Comparison of ENCODE assay signal across 12 mouse cellular contexts in the genomic region with DNA sequence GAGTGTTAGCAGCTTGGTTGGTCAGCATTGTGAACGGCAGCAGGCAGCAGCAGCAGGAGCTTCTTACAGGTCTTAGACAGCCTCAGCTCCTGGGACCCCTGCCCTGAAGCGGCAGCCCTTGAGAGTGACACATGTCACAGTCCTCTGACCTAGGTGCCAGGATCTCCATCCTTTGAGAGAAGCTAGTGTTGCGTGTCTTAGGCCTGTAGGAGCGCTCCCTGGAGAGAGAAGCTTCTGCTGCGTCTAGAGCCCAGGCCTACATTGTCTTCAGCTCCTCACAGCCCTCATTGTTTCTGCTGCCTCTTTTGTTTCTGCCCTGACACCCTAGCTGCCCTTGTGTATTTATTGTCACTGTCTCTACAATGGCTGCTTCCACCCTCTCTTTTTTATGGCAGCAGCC. TPM values are rescaled to one million over a fixed set of nuclear protein-coding genes. Genes with fewer than 3 reads are reported as not detected.
DNase-seq lines count a peak whose midpoint lies in the region; ATAC-seq lines count a peak whose summit lies in the region.
"Had no signal": no experiment of that assay in that cellular context is flagged by ENCODE, and none has a peak within 500 bp of the region (broad histone marks: within the 10 kb centered on the region; RNA-seq: fewer than 3 reads in every experiment).

No protein-coding gene starts in this region.

- peak overlapping the region; percentile 40; the same call in 1 of the 2 replicates for H3K27ac ChIP-seq in embryonic facial prominence, embryonic 10.5 days (replicated peaks)
- H3K27ac ChIP-seq in hindbrain, embryonic 12.5 days: peak overlapping the region; percentile 69
- H3K27ac ChIP-seq in midbrain, embryonic 16.5 days (ENCODE audit: low read length): peak overlapping the region; percentile 9; the same call in 1 of the 2 replicates
- H3K27ac ChIP-seq: kidney, embryonic 15.5 days had no signal

- ATAC-seq in hindbrain, embryonic 12.5 days (ENCODE audit: low FRiP score): peak; percentile 63; the same call in 1 of the 2 replicates
- no peak for ATAC-seq in midbrain, embryonic 16.5 days

- peaks cover 41% of the 10 kb centered on the region for H3K4me1 ChIP-seq in embryonic facial prominence, embryonic 10.5 days
- peaks cover 33% of the 10 kb centered on the region for H3K4me1 ChIP-seq in hindbrain, embryonic 12.5 days
- H3K4me1 ChIP-seq in midbrain, embryonic 16.5 days (ENCODE audit: control insufficient read depth, insufficient read depth, low read length): peaks cover 21% of the 10 kb centered on the region

- peak; percentile 13 for DNase-seq in ZHBTc4 (ENCODE audit: low read depth, low spot score)
- no peak for DNase-seq in embryonic facial prominence, embryonic 10.5 days (ENCODE audit: low spot score)
- no peak for DNase-seq in spleen, postnatal 14 days (ENCODE audit: low spot score in 2 of 2)
- DNase-seq in cerebellum, postnatal 10 days: no peak
- DNase-seq in heart, postnatal 25 days (ENCODE audit: low spot score): no peak
- no peak for DNase-seq in T-cell, adult 2 months (ENCODE audit: low spot score)
- DNase-seq: gastrocnemius, postnatal 14 days; heart, postnatal 14 days; lung, adult 2 months had no signal

- H3K36me3 ChIP-seq in embryonic facial prominence, embryonic 10.5 days (replicated peaks): peaks cover 5% of the 10 kb centered on the region; the same call in 1 of the 2 replicates
- no peaks in the 10 kb centered on the region for H3K36me3 ChIP-seq in hindbrain, embryonic 12.5 days
- no peaks in the 10 kb centered on the region for H3K36me3 ChIP-seq in midbrain, embryonic 16.5 days (ENCODE audit: control insufficient read depth, insufficient read depth, low read length)
- H3K36me3 ChIP-seq: kidney, embryonic 15.5 days had no signal

- WGBS in embryonic facial prominence, embryonic 10.5 days: 31% methylated on average over 5 of the region's 5 CpGs
- WGBS in hindbrain, embryonic 12.5 days: 27% methylated on average over 5 of the region's 5 CpGs
- WGBS in midbrain, embryonic 16.5 days: 19% methylated on average over 5 of the region's 5 CpGs

- no peak overlapping the region for H3K9ac ChIP-seq in hindbrain, embryonic 12.5 days
- H3K9ac ChIP-seq in midbrain, embryonic 16.5 days (ENCODE audit: low read depth, low read length): no peak overlapping the region
- H3K9ac ChIP-seq: kidney, embryonic 15.5 days had no signal

- H3K4me3 ChIP-seq in embryonic facial prominence, embryonic 10.5 days: no peak overlapping the region
- no peak overlapping the region for H3K4me3 ChIP-seq in hindbrain, embryonic 12.5 days
- H3K4me3 ChIP-seq in midbrain, embryonic 16.5 days (ENCODE audit: low read depth, low read length): no peak overlapping the region
- H3K4me3 ChIP-seq: kidney, embryonic 15.5 days had no signal

- intact Hi-C loops in heart, postnatal 25 days (cut with DNase I): no loop called here

- H3K27me3 ChIP-seq in embryonic facial prominence, embryonic 10.5 days (replicated peaks; ENCODE audit: low read depth, poor library complexity, severe bottlenecking): no peaks in the 10 kb centered on the region
- H3K27me3 ChIP-seq in hindbrain, embryonic 12.5 days: no peaks in the 10 kb centered on the region
- no peaks in the 10 kb centered on the region for H3K27me3 ChIP-seq in midbrain, embryonic 16.5 days (ENCODE audit: control insufficient read depth, insufficient read depth, low read depth, low read length)
- H3K27me3 ChIP-seq: kidney, embryonic 15.5 days had no signal

- H3K9me3 ChIP-seq in embryonic facial prominence, embryonic 10.5 days: no peaks in the 10 kb centered on the region
- no peaks in the 10 kb centered on the region for H3K9me3 ChIP-seq in hindbrain, embryonic 12.5 days (replicated peaks)
- H3K9me3 ChIP-seq in midbrain, embryonic 16.5 days (replicated peaks; ENCODE audit: control insufficient read depth, low read length, poor library complexity, severe bottlenecking): no peaks in the 10 kb centered on the region
- H3K9me3 ChIP-seq: kidney, embryonic 15.5 days had no signal

- no peak overlapping the region for H3K4me2 ChIP-seq in hindbrain, embryonic 12.5 days (replicated peaks)
- H3K4me2 ChIP-seq in midbrain, embryonic 16.5 days (ENCODE audit: low read length): no peak overlapping the region
- H3K4me2 ChIP-seq: kidney, embryonic 15.5 days had no signal

RNA-seq across cellular contexts. Expression of gene Tent4b, which starts 26.3 kb away (rescaled TPM):
- polyA plus RNA-seq in embryonic facial prominence, embryonic 10.5 days (2016; fragmentation: Nextera tagmentation; extraction: Ambion mirVana): 9.9 and 11.6 TPM in 2 replicates
- 12.7 and 14.6 TPM in 2 replicates for polyA plus RNA-seq in hindbrain, embryonic 12.5 days (2016; fragmentation: Nextera tagmentation; extraction: Ambion mirVana)
- polyA plus RNA-seq in midbrain, embryonic 16.5 days (2015; fragmentation: Nextera tagmentation; extraction: Ambion mirVana): 9.7 and 11.0 TPM in 2 replicates
- total RNA-seq in heart, postnatal 25 days (2021): 10 to 100 TPM; 15.6 to 17.8 TPM

RNA-seq across cellular contexts. Expression of gene Adcy7, which starts 46.8 kb away (rescaled TPM):
- polyA plus RNA-seq in embryonic facial prominence, embryonic 10.5 days (2016; fragmentation: Nextera tagmentation; extraction: Ambion mirVana): 2.4 and 2.6 TPM in 2 replicates
- polyA plus RNA-seq in hindbrain, embryonic 12.5 days (2016; fragmentation: Nextera tagmentation; extraction: Ambion mirVana): 2.6 and 2.9 TPM in 2 replicates
- polyA plus RNA-seq in midbrain, embryonic 16.5 days (2015; fragmentation: Nextera tagmentation; extraction: Ambion mirVana): 4.2 and 6.6 TPM in 2 replicates
- 1 to 10 TPM; 7.0 to 8.8 TPM for total RNA-seq in heart, postnatal 25 days (2021)

Comparison
In these comparisons a context has a peak if more than half of its experiments do, and no peak if none do; other contexts are left out.
1. H3K27ac ChIP-seq: peak in every context shown above with its lines; median percentile 69 in hindbrain, embryonic 12.5 days; 40 in embryonic facial prominence, embryonic 10.5 days; 9 in midbrain, embryonic 16.5 days.